Mouse (Mus musculus): ENCODE measurements around the gene Cnot6. TPM values are rescaled to one million over a fixed set of nuclear protein-coding genes. Genes with fewer than 3 reads are reported as not detected.

Gene Cnot6
- total and polyA plus RNA-seq, 2 experiments from 2014 or later: 32.0 to 32.7 TPM

DNA sequence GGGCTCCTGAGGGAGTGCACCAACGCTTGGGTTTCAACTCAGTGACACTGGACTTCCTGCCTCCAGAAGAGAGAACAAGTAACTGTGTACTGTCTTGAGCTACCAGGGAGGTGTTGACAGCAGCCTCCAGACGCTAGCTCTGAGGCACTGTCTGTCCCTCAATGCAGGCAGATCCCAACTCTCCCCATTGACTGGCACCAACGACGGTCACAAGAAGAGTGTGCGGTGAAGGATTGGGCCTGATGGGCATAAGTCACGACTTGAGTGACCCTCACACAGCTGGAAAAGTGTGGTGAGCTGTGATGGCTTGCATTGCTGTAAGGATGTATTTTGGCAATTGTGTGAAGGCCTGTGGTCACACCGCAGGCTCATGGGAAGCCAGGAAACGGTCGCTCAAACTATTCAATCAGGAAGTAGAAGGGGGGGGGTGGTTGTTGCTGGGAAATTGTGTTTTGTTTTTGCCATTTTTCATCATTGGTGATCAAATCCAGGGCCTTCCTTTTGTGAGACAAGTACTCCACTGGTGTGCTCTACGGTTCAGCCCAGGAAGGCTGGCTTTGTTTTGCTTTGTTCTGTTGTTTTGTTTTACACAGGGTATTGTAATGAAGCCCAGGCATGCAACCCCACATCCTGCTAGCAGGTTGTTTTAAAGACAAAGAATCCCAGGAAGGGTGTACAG is 53.6 kb downstream of the Cnot6 start:
- DNase-seq (ENCODE audit: low spot score) (no peak), ATAC-seq (no peak)
- 59% methylated on average over 10 of the region's 10 CpGs for WGBS
- H3K4me3 ChIP-seq (ENCODE audit: low read length): no peak overlapping the region
- no peaks in the 10 kb centered on the region for H3K4me1 ChIP-seq (ENCODE audit: insufficient read depth, low read length)
- no peaks in the 10 kb centered on the region for H3K36me3 ChIP-seq (ENCODE audit: insufficient read depth, low read length)
- no peaks in the 10 kb centered on the region for H3K9me3 ChIP-seq (ENCODE audit: low read length)
- no peak overlapping the region for H3K4me2 ChIP-seq (ENCODE audit: low read depth, low read length)
- H3K27me3 ChIP-seq (ENCODE audit: insufficient read depth, low read length): no peaks in the 10 kb centered on the region
- no peak overlapping the region for H3K9ac ChIP-seq (replicated peaks; ENCODE audit: low read length)
- TF ChIP-seq CTCF (IDR thresholded peaks at IDR 0.05; ENCODE audit: low read depth): no peak
- H3K27ac ChIP-seq: no peak overlapping the region

DNA sequence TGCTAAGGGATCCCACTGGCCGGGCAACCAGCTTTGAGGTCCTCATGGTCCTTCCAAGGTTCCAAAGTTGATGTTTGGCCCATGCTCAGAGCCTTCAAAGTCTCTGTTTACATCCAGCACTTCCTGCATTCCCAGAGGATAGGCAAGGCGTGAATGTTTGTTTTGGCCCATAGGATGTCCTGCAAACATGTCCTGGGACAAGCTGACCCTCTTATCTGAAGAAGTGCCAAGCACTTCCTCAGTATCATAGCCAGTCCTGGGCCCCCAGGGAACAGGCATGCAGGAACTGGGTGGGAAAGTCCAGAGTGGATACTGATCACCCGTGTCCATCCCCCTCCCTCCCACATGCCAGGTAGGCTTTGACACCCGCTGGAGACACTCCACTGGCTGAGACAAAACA is 54.5 kb downstream of the Cnot6 start:
- no peak for ATAC-seq
- H3K9me3 ChIP-seq (ENCODE audit: low read length): no peaks in the 10 kb centered on the region
- no peak overlapping the region for H3K4me3 ChIP-seq (ENCODE audit: low read length)
- no peaks in the 10 kb centered on the region for H3K4me1 ChIP-seq (ENCODE audit: insufficient read depth, low read length)
- no peaks in the 10 kb centered on the region for H3K36me3 ChIP-seq (ENCODE audit: insufficient read depth, low read length)
- H3K9ac ChIP-seq (replicated peaks; ENCODE audit: low read length): no peak overlapping the region
- no peak for TF ChIP-seq CTCF (IDR thresholded peaks at IDR 0.05; ENCODE audit: low read depth)
- no peak for DNase-seq (ENCODE audit: low spot score)
- no peak overlapping the region for H3K4me2 ChIP-seq (ENCODE audit: low read depth, low read length)
- no peaks in the 10 kb centered on the region for H3K27me3 ChIP-seq (ENCODE audit: insufficient read depth, low read length)
- WGBS: 82% methylated on average over 4 of the region's 4 CpGs
- no peak overlapping the region for H3K27ac ChIP-seq

DNA sequence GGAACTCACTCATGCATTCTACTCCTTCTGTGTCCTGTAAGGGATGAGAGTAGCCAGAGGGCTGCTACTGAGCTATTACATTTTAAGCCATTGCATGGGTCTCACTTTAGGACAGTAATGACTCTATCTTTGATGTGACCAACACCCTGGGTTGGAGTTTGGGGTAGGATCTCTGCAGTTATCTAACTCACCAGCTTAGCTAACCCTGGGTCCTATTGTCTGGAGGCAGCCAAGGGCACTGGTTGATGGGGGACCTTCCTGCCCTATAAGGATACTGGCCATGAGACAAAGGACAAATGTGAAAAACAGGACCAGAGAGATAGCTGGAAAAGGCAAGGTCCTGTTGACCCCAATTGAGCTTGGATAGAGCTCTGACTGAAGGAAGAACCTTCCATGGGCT is 57.0 kb downstream of the Cnot6 start:
- no peaks in the 10 kb centered on the region for H3K4me1 ChIP-seq (ENCODE audit: insufficient read depth, low read length)
- ATAC-seq: no peak
- H3K27ac ChIP-seq: no peak overlapping the region
- no peaks in the 10 kb centered on the region for H3K36me3 ChIP-seq (ENCODE audit: insufficient read depth, low read length)
- no peak for DNase-seq (ENCODE audit: low spot score)
- H3K4me3 ChIP-seq (ENCODE audit: low read length): no peak overlapping the region
- TF ChIP-seq CTCF (IDR thresholded peaks at IDR 0.05; ENCODE audit: low read depth): no peak
- no peaks in the 10 kb centered on the region for H3K9me3 ChIP-seq (ENCODE audit: low read length)
- H3K4me2 ChIP-seq (ENCODE audit: low read depth, low read length): no peak overlapping the region
- H3K9ac ChIP-seq (replicated peaks; ENCODE audit: low read length): no peak overlapping the region
- no peaks in the 10 kb centered on the region for H3K27me3 ChIP-seq (ENCODE audit: insufficient read depth, low read length)

DNA sequence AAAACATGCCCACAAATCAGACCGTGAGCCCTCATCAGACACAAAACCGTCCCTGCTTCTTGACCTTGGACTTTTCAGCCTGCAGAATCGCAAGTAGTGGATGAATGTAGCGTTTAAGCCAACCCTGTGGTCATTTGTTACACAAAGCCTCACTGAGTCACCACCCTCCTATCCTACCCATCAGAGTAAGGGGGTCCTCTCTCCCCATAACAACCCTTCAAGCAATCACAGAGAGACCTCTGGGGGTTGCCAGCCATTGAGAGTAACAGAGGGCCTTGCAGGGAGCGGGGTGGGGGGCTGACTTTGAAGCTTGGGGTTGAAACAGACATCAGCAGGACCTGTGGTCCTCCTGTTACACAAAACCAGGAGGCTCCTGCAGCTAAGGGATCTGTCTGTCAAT is 57.9 kb downstream of the Cnot6 start:
- H3K27me3 ChIP-seq (ENCODE audit: insufficient read depth, low read length): no peaks in the 10 kb centered on the region
- no peak for ATAC-seq
- no peak for DNase-seq (ENCODE audit: low spot score)
- no peak overlapping the region for H3K4me3 ChIP-seq (ENCODE audit: low read length)
- no peak overlapping the region for H3K9ac ChIP-seq (replicated peaks; ENCODE audit: low read length)
- TF ChIP-seq CTCF (IDR thresholded peaks at IDR 0.05; ENCODE audit: low read depth): no peak
- no peak overlapping the region for H3K4me2 ChIP-seq (ENCODE audit: low read depth, low read length)
- WGBS: 89% methylated on average over 5 of the region's 5 CpGs
- H3K27ac ChIP-seq: no peak overlapping the region
- H3K36me3 ChIP-seq (ENCODE audit: insufficient read depth, low read length): no peaks in the 10 kb centered on the region
- H3K4me1 ChIP-seq (ENCODE audit: insufficient read depth, low read length): no peaks in the 10 kb centered on the region
- no peaks in the 10 kb centered on the region for H3K9me3 ChIP-seq (ENCODE audit: low read length)

DNA sequence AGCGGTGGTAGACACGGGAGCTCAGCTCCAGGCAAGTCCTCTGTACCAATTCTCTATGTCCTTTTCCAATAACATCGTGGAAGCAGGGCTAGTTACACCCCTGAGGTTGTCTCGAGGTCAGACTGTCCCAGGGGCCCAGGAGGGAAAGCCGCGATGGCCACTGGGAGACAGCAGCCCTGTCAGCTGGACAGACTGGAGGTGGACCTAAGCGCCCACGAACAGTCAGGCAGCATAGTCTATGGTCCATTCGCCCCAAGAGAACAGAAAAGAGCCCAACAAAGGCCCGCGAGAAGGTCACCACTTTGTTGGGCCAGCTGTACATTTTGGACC is 59.5 kb downstream of the Cnot6 start:
- no peak for DNase-seq (ENCODE audit: low spot score)
- no peaks in the 10 kb centered on the region for H3K27me3 ChIP-seq (ENCODE audit: insufficient read depth, low read length)
- ATAC-seq: peak; percentile 36; the same call in 1 of the 2 replicates
- H3K4me1 ChIP-seq (ENCODE audit: insufficient read depth, low read length): no peaks in the 10 kb centered on the region
- no peak overlapping the region for H3K4me3 ChIP-seq (ENCODE audit: low read length)
- H3K9ac ChIP-seq (replicated peaks; ENCODE audit: low read length): no peak overlapping the region
- no peak overlapping the region for H3K27ac ChIP-seq
- TF ChIP-seq CTCF (IDR thresholded peaks at IDR 0.05; ENCODE audit: low read depth): no peak
- peak overlapping the region; percentile 46 for H3K4me2 ChIP-seq (ENCODE audit: low read depth, low read length)
- no peaks in the 10 kb centered on the region for H3K36me3 ChIP-seq (ENCODE audit: insufficient read depth, low read length)
- WGBS: 42% methylated on average over 11 of the region's 11 CpGs
- no peaks in the 10 kb centered on the region for H3K9me3 ChIP-seq (ENCODE audit: low read length)

DNA sequence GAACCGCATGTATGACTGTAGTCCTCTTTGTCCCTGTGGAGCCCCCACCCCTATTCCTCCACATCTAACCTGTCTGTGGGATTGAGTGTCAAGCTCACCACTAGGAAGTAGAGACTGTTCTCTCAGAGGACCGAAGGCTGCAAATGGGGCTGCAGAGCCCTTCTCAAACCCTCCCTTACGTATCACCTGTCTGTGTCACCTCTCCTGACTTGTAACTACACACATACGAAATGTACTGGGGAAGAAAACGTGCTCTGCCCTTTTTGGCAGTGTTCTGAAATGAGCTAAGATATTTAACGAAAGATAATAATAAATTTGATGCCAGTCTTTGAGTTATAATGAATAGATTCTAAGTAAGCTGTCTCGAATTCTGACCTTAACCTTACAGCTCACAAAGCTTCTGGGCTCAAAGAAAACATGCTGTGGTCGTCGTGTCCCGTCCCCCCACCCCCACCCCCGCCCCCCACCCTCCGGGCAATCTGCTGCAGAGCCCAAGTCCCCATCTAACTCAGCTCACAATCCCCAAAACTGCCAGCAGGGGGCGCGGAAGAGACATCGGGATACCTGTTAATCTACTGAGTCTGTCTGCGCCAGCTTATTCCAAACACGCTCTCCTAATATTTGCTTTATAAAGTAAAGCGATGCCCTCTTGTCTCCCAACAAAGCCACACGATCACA is 60.0 kb downstream of the Cnot6 start:
- no peak overlapping the region for H3K9ac ChIP-seq (replicated peaks; ENCODE audit: low read length)
- no peaks in the 10 kb centered on the region for H3K4me1 ChIP-seq (ENCODE audit: insufficient read depth, low read length)
- TF ChIP-seq CTCF (IDR thresholded peaks at IDR 0.05; ENCODE audit: low read depth): peak; percentile 78
- peak; percentile 78 for ATAC-seq
- H3K36me3 ChIP-seq (ENCODE audit: insufficient read depth, low read length): no peaks in the 10 kb centered on the region
- no peaks in the 10 kb centered on the region for H3K27me3 ChIP-seq (ENCODE audit: insufficient read depth, low read length)
- peak overlapping the region; percentile 46 for H3K4me2 ChIP-seq (ENCODE audit: low read depth, low read length)
- no peak overlapping the region for H3K4me3 ChIP-seq (ENCODE audit: low read length)
- peak; percentile 89 for DNase-seq (ENCODE audit: low spot score)
- H3K9me3 ChIP-seq (ENCODE audit: low read length): no peaks in the 10 kb centered on the region
- WGBS: 23% methylated on average over 19 of the region's 19 CpGs
- H3K27ac ChIP-seq: no peak overlapping the region

DNA sequence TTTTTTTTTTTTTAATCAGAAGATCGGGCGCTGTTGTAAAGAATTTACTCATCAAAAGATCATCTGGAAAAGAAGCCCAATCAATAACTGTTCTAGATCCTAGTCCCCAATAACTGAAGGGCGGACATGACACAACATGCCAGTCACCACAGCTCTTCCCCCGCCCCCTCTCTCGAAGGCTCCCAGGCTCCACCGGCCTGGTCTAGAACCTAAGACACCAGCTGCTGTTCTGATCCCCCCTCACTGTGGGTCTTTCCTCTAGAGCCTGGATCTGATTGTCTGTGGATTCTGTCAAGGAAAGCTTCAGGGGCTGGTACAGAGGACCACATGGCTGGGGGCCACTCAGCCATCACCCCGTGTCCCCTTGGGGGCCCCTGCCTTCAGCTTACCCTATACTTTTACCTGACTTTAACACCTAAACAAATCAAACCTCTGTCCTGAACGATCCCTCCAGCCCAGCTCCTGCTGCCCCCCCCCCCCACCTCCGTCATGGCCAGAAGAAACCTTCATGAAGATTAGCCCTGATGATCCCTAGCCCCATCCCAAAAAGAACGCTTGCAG is 60.7 kb downstream of the Cnot6 start:
- no peak overlapping the region for H3K27ac ChIP-seq
- ATAC-seq: no peak
- no peak for TF ChIP-seq CTCF (IDR thresholded peaks at IDR 0.05; ENCODE audit: low read depth)
- H3K27me3 ChIP-seq (ENCODE audit: insufficient read depth, low read length): no peaks in the 10 kb centered on the region
- no peak overlapping the region for H3K4me2 ChIP-seq (ENCODE audit: low read depth, low read length)
- no peaks in the 10 kb centered on the region for H3K4me1 ChIP-seq (ENCODE audit: insufficient read depth, low read length)
- H3K36me3 ChIP-seq (ENCODE audit: insufficient read depth, low read length): no peaks in the 10 kb centered on the region
- H3K9me3 ChIP-seq (ENCODE audit: low read length): no peaks in the 10 kb centered on the region
- 89% methylated on average over 10 of the region's 10 CpGs for WGBS
- H3K4me3 ChIP-seq (ENCODE audit: low read length): no peak overlapping the region
- no peak for DNase-seq (ENCODE audit: low spot score)
- no peak overlapping the region for H3K9ac ChIP-seq (replicated peaks; ENCODE audit: low read length)
